Mouse (Mus musculus): ENCODE data around the gene Fam89b.

The Fam89b gene

GRCm38 (mm10) chr19:5729444-5729815 is at the start of gene Fam89b:
Fam89b (minus strand) TSS chr19:5729653.
- Histone ChIP-seq H3K27me3 (ENCODE audit: control insufficient read depth, insufficient read depth, low read length, poor library complexity, severe bottlenecking) (no peaks in the 10 kb centered on the region), H3K36me3 (ENCODE audit: control insufficient read depth, insufficient read depth, low read length, poor library complexity, severe bottlenecking) (no peaks in the 10 kb centered on the region)
- peak; percentile 85 for DNase-seq (ENCODE audit: low read depth, low spot score)

GRCm38 (mm10) chr19:5778312-5778711 is 48.9 kb upstream of the Fam89b start:
- Histone ChIP-seq H3K36me3 (ENCODE audit: control insufficient read depth, insufficient read depth, low read length, poor library complexity, severe bottlenecking) (no peaks in the 10 kb centered on the region), H3K27me3 (ENCODE audit: control insufficient read depth, insufficient read depth, low read length, poor library complexity, severe bottlenecking) (no peaks in the 10 kb centered on the region)
- DNase-seq (ENCODE audit: low read depth, low spot score) = no peak

GRCm38 (mm10) chr19:5777387-5778032 is 48.1 kb upstream of the Fam89b start:
- no peak for DNase-seq (ENCODE audit: low read depth, low spot score)
- H3K36me3 ChIP-seq (ENCODE audit: control insufficient read depth, insufficient read depth, low read length, poor library complexity, severe bottlenecking) = no peaks in the 10 kb centered on the region
- H3K27me3 ChIP-seq (ENCODE audit: control insufficient read depth, insufficient read depth, low read length, poor library complexity, severe bottlenecking) = no peaks in the 10 kb centered on the region

- peak; percentile 89 for DNase-seq (ENCODE audit: low read depth, low spot score)
- Histone ChIP-seq H3K36me3 (ENCODE audit: control insufficient read depth, insufficient read depth, low read length, poor library complexity, severe bottlenecking) (peaks cover 3% of the 10 kb centered on the region; the same call in 1 of the 2 replicates), H3K27me3 (ENCODE audit: control insufficient read depth, insufficient read depth, low read length, poor library complexity, severe bottlenecking) (no peaks in the 10 kb centered on the region)
These were observed 41.7 kb upstream of the Fam89b start, which contains the start of gene Scyl1 for GRCm38 (mm10) chr19:5770925-5771860. Scyl1 (minus strand) TSS chr19:5771419.

GRCm38 (mm10) chr19:5770311-5770710 is 40.9 kb upstream of the Fam89b start:
- DNase-seq (ENCODE audit: low read depth, low spot score) = peak; percentile 29

GRCm38 (mm10) chr19:5767271-5767670 is 37.8 kb upstream of the Fam89b start:
- Histone ChIP-seq H3K27me3 (ENCODE audit: control insufficient read depth, insufficient read depth, low read length, poor library complexity, severe bottlenecking) (no peaks in the 10 kb centered on the region), H3K36me3 (ENCODE audit: control insufficient read depth, insufficient read depth, low read length, poor library complexity, severe bottlenecking) (peaks cover 9% of the 10 kb centered on the region)
- DNase-seq (ENCODE audit: low read depth, low spot score) = no peak

More at GRCm38 (mm10) chr19:5770311-5770710, 40.9 kb upstream of the Fam89b start:
- Histone ChIP-seq H3K36me3 (ENCODE audit: control insufficient read depth, insufficient read depth, low read length, poor library complexity, severe bottlenecking) (peaks cover 5% of the 10 kb centered on the region), H3K27me3 (ENCODE audit: control insufficient read depth, insufficient read depth, low read length, poor library complexity, severe bottlenecking) (no peaks in the 10 kb centered on the region)

GRCm38 (mm10) chr19:5763163-5763562 is 33.7 kb upstream of the Fam89b start:
- no peak for DNase-seq (ENCODE audit: low read depth, low spot score)
- H3K27me3 ChIP-seq (ENCODE audit: control insufficient read depth, insufficient read depth, low read length, poor library complexity, severe bottlenecking) = no peaks in the 10 kb centered on the region
- peaks cover 11% of the 10 kb centered on the region for H3K36me3 ChIP-seq (ENCODE audit: control insufficient read depth, insufficient read depth, low read length, poor library complexity, severe bottlenecking)

GRCm38 (mm10) chr19:5758878-5759403 is 29.5 kb upstream of the Fam89b start:
- DNase-seq (ENCODE audit: low read depth, low spot score) = no peak
- Histone ChIP-seq H3K27me3 (ENCODE audit: control insufficient read depth, insufficient read depth, low read length, poor library complexity, severe bottlenecking) (no peaks in the 10 kb centered on the region), H3K36me3 (ENCODE audit: control insufficient read depth, insufficient read depth, low read length, poor library complexity, severe bottlenecking) (peaks cover 5% of the 10 kb centered on the region)

- DNase-seq (ENCODE audit: low read depth, low spot score) = no peak
- H3K36me3 ChIP-seq (ENCODE audit: control insufficient read depth, insufficient read depth, low read length, poor library complexity, severe bottlenecking) = peaks cover 5% of the 10 kb centered on the region
- H3K27me3 ChIP-seq (ENCODE audit: control insufficient read depth, insufficient read depth, low read length, poor library complexity, severe bottlenecking) = no peaks in the 10 kb centered on the region
These were observed 27.7 kb upstream of the Fam89b start for GRCm38 (mm10) chr19:5756991-5757636.

- Histone ChIP-seq H3K36me3 (ENCODE audit: control insufficient read depth, insufficient read depth, low read length, poor library complexity, severe bottlenecking) (peaks cover 5% of the 10 kb centered on the region), H3K27me3 (ENCODE audit: control insufficient read depth, insufficient read depth, low read length, poor library complexity, severe bottlenecking) (no peaks in the 10 kb centered on the region)
- DNase-seq (ENCODE audit: low read depth, low spot score) = no peak
These were observed 27.0 kb upstream of the Fam89b start for GRCm38 (mm10) chr19:5756321-5756985.

GRCm38 (mm10) chr19:5751742-5752141 is 22.3 kb upstream of the Fam89b start:
- Histone ChIP-seq H3K27me3 (ENCODE audit: control insufficient read depth, insufficient read depth, low read length, poor library complexity, severe bottlenecking) (no peaks in the 10 kb centered on the region), H3K36me3 (ENCODE audit: control insufficient read depth, insufficient read depth, low read length, poor library complexity, severe bottlenecking) (no peaks in the 10 kb centered on the region)
- DNase-seq (ENCODE audit: low read depth, low spot score) = peak; percentile 54

- H3K27me3 ChIP-seq (ENCODE audit: control insufficient read depth, insufficient read depth, low read length, poor library complexity, severe bottlenecking) = no peaks in the 10 kb centered on the region
- no peak for DNase-seq (ENCODE audit: low read depth, low spot score)
- H3K36me3 ChIP-seq (ENCODE audit: control insufficient read depth, insufficient read depth, low read length, poor library complexity, severe bottlenecking) = no peaks in the 10 kb centered on the region
These were observed 21.5 kb upstream of the Fam89b start for GRCm38 (mm10) chr19:5750951-5751350.

GRCm38 (mm10) chr19:5749476-5749875 is 20.0 kb upstream of the Fam89b start:
- Histone ChIP-seq H3K36me3 (ENCODE audit: control insufficient read depth, insufficient read depth, low read length, poor library complexity, severe bottlenecking) (no peaks in the 10 kb centered on the region), H3K27me3 (ENCODE audit: control insufficient read depth, insufficient read depth, low read length, poor library complexity, severe bottlenecking) (no peaks in the 10 kb centered on the region)
- DNase-seq (ENCODE audit: low read depth, low spot score) = no peak

GRCm38 (mm10) chr19:5746907-5747363 is 17.5 kb upstream of the Fam89b start:
- no peaks in the 10 kb centered on the region for H3K36me3 ChIP-seq (ENCODE audit: control insufficient read depth, insufficient read depth, low read length, poor library complexity, severe bottlenecking)
- DNase-seq (ENCODE audit: low read depth, low spot score) = no peak
- no peaks in the 10 kb centered on the region for H3K27me3 ChIP-seq (ENCODE audit: control insufficient read depth, insufficient read depth, low read length, poor library complexity, severe bottlenecking)

Measured in splenic B cell, adult 2 months (primary cell).